Mouse (Mus musculus) T-helper 17 cell (primary cell): ENCODE data around the gene Lysmd3.

Experiments used
- in situ Hi-C, 2 experiments: fragments of 300-600 bp; cut with MboI, MseI; formaldehyde crosslinking; loops; 1 replicate in 1 of 2; 2 replicates in 1 of 2; pipeline ENCODE4 v1.15.1; 2025; ENCODE audit warnings: high pct_unique_total_duplicates in 2 of 2

Lysmd3 gene

GRCm38 (mm10) chr13:81664331-81664698, 6.9 kb downstream of the Lysmd3 start:
- in situ Hi-C loops: no loop called here

GRCm38 (mm10) chr13:81667713-81668112, 10.2 kb downstream of the Lysmd3 start:
- in situ Hi-C loops: loop anchor here in 1 of 2 experiments (5.0 kb wide), 1 partner anchor 45 kb away; the partner anchor contains the start of genes Mblac2 and Polr3g

DNA sequence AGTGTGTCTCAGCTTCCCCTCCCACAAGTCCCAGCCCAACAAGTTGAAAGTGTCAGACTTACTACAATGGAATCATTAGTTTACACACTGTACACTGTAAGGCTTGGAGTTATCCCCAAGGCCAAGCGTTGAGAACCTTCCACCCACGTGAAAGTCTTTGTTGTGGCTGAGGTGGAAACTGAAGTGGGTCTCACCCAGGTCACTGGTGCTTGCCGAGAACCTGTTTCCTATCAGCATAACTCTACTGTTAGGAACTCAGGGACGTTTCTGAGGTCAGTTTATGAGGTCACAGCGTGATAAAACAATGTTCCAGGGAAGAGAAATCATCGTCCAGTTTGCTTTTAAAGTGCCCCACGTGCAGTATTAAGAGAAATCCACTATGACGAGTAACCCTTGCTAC, 17.9 kb downstream of the Lysmd3 start:
- in situ Hi-C loops: no loop called here

DNA sequence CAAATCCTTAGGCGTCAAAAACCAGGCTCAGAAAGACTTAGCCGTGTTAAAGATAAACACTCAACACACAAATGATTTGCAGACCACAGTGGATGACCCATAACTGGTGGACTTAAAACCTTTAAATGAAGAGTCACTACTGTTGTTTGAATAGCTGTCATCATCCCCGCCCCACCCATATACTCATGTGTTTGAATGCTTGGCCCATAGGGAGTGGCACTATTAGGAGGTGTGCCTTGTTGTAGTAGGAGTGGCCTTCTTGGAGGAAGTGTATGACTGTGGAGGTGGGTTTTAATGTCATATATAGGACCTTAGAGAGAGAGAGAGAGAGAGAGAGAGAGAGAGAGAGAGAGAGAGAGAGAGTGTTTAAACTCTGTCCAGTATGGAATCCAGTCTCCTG, 25.6 kb downstream of the Lysmd3 start:
- in situ Hi-C loops: no loop called here

- in situ Hi-C loops: no loop called here
These were observed 26.8 kb downstream of the Lysmd3 start for GRCm38 (mm10) chr13:81684258-81684657.

DNA sequence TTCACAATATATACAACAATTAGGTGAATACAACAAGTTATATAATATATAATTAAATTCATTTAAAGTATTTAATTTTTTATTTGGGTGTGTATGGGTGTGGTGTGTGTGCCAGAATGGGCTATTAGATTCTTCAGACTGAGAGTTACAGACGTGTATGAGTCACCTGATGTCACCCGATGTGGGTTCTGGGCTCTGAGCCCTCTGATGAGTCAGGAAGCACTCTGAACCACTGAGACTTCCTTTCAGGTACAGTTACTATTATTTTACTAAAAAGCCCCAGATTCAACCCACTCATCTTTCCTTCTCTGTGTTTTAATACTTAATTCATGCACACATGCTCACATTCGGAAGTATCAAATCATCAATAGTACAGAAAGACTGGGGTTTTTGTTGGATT, 27.4 kb downstream of the Lysmd3 start:
- in situ Hi-C loops: no loop called here

GRCm38 (mm10) chr13:81689587-81689986, 32.1 kb downstream of the Lysmd3 start:
- in situ Hi-C loops: no loop called here

GRCm38 (mm10) chr13:81690477-81690876, 33.0 kb downstream of the Lysmd3 start:
- in situ Hi-C loops: no loop called here

DNA sequence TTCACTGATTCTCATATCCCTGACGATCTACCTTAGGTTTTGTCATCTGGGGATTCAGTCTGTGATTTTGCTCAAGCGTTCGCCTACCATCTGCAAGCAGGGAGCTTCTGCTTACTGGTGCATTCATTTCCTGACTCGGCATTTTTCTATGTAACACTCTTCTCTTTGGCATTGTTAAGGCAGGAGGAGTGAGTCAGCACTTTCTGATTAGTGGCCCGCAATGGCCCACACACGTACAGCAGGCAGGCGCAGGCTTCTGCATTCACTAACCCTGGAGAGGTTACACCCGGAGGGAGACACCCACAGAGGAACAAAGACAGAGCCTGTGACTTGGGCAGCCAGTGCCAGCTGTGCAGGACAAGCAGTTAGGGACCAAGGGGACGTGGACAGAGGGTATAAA, 34.1 kb downstream of the Lysmd3 start:
- in situ Hi-C loops: no loop called here

DNA sequence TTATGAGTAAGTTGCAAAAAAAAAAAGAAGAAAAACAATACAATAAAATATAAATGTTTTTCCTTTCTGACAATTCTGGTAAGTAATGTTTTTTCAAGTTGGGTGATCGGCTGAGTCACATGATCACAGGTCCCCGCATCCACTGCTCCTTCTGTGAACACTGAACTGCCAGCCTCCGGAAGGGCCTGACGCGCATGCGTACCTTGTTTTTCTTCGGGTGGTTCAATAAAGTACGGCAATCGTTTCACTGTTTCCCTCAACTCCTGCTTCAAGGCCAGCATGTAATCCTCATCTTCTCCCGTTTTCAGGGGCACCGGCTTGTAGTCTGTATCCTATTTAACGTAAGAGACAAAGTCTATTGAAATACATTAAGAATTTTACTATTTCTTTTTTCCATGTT, 37.0 kb downstream of the Lysmd3 start:
- in situ Hi-C loops: no loop called here

GRCm38 (mm10) chr13:81703148-81703547, 45.7 kb downstream of the Lysmd3 start:
- in situ Hi-C loops: loop anchor here in 1 of 2 experiments (5.0 kb wide), 1 partner anchor 54 kb away; no protein-coding TSS in a partner anchor

DNA sequence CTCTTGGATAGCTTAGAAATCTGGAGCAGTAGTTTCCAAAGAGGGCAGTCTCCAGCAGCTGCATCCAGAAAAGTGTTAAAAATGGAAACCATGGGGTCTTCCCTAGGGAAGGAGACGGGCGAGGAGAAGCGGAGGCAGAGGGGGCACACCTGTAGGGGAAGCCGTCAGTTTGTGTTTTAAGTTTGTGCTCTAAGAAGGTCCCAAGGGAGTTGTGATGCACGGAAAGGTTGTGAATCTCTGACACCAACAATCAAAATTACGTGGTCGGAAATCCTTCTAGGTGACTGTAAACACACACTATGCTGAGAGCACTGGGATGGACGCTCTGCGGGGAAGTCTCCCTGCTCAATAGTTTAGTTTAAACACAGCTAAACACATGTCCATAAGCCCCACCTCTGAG, 46.2 kb downstream of the Lysmd3 start:
- in situ Hi-C loops: loop anchor here in 1 of 2 experiments (5.0 kb wide), 1 partner anchor 54 kb away; no protein-coding TSS in a partner anchor

- in situ Hi-C loops: no loop called here
These were observed 48.8 kb downstream of the Lysmd3 start for GRCm38 (mm10) chr13:81706311-81706710.

DNA sequence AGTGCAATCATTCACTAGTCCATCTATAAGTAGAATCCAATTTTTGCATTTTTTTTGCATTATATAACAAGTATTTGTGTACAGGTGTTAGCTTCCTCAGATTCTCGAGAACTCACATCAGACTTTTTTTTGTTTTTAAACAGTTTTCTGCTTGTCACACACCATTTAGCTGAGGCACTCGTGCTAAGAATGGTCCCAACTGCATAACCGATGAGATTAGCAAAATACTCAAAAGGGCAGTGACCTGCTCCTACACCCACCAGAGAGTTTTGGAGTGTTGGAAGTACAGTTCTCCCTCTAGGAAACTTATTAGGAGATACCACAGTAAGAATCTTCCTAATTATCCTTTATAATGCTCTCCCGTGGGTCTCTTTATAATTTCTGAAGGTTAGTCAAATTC, 52.3 kb downstream of the Lysmd3 start:
- in situ Hi-C loops: loop anchor here in 1 of 2 experiments (5.0 kb wide), 1 partner anchor 43 kb away; no protein-coding TSS in a partner anchor

- in situ Hi-C loops: loop anchor here in 1 of 2 experiments (5.0 kb wide), 1 partner anchor 43 kb away; no protein-coding TSS in a partner anchor
These were observed 52.8 kb downstream of the Lysmd3 start for GRCm38 (mm10) chr13:81710266-81710665.

- in situ Hi-C loops: loop anchor here in 1 of 2 experiments (5.0 kb wide), 1 partner anchor 44 kb away; no protein-coding TSS in a partner anchor
These were observed 53.5 kb downstream of the Lysmd3 start, which contains the start of the genes Polr3g and Mblac2 for GRCm38 (mm10) chr13:81710775-81711545. Polr3g (minus strand) TSS chr13:81711013. Mblac2 (plus strand) TSS chr13:81711341.

GRCm38 (mm10) chr13:81711546-81712371, 54.3 kb downstream of the Lysmd3 start:
- in situ Hi-C loops: loop anchor here in 1 of 2 experiments (5.0 kb wide), 1 partner anchor 44 kb away; no protein-coding TSS in a partner anchor

- in situ Hi-C loops: loop anchor here in 1 of 2 experiments (5.0 kb wide), 1 partner anchor 47 kb away; no protein-coding TSS in a partner anchor
These were observed 56.4 kb downstream of the Lysmd3 start for GRCm38 (mm10) chr13:81713896-81714295.
